Mouse (Mus musculus) erythroid progenitor cell, adult 5-6 weeks (primary cell): ENCODE measurements around the gene Dusp2. TPM values are rescaled to one million over a fixed set of nuclear protein-coding genes. Genes with fewer than 3 reads are reported as not detected.

Source experiments
- ATAC-seq: replicated peaks from 2 replicates; pipeline ENCODE4 v1.8.0; 2016; ENCODE audit warnings: moderate number of reproducible peaks, mild to moderate bottlenecking, moderate TSS enrichment, inconsistent platforms; ENCODE audit not compliant: poor library complexity, low FRiP score, severe bottlenecking
- total RNA-seq, 2 experiments: library from RNA; stranded (forward) in 1 of 2; stranded (reverse) in 1 of 2; fragments of 150-400 nt in 1 of 2; fragments of 186-747, 209-891 nt in 1 of 2; gene quantifications; 2 replicates each; pipeline versions ENCODE4 v1.2.3 to v1.2.4; 2015 to 2017; ENCODE audit warnings: low replicate concordance in 2 of 2

Dusp2 gene
- total RNA-seq, 2 experiments from 2014 or later, result 16.0 to 24.7 TPM

DNA sequence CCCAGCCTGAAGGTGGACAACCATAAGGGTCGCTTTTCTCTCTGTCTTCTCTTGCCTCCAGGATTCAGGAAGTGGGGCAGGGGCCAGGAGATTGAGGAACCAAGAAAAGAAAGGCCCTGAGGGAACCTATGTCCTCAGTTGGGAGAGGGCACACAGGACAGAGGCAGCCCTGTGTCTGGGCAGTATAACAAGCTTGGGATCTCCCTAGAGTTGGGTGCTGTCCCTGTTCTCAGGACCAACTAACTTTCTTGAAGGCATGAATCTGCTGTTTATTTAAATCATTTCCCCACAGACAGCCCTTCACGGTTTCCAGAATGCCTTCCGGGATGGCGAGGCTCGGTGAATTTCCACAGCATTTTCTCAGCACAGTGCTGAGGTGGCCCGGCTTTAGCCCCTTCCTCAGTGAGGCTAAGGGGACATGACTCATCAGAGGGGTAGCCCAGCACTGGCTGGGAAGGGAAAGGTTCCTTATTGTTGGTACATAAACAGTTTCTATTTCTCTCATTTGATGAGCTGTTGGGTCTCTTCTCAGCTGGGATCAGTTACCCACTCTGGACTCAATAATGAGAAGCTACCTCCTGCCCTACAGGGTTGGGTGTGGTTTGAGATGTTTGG, 13.2 kb upstream of the Dusp2 start:
- ATAC-seq, result no peak

DNA sequence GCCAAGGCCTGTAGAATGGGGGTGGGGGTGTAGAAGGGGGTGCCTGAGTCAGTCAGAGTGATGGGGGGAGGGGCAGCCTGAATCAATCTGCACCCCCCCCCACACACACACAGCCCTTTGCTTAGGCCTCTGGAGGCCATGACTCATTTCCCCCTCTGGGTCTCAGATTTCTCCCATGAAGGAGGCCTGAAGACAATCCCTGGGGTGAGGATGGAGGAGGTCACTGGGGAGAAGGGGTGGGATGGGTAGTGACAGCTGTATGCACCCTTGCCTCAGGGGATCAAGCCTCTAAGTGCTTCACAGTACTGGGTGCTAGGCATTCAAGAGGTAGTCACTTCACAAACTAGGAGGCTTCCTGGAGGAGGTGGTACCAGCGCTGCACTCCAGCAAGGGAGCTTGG, 12.3 kb upstream of the Dusp2 start:
- ATAC-seq, result no peak

DNA sequence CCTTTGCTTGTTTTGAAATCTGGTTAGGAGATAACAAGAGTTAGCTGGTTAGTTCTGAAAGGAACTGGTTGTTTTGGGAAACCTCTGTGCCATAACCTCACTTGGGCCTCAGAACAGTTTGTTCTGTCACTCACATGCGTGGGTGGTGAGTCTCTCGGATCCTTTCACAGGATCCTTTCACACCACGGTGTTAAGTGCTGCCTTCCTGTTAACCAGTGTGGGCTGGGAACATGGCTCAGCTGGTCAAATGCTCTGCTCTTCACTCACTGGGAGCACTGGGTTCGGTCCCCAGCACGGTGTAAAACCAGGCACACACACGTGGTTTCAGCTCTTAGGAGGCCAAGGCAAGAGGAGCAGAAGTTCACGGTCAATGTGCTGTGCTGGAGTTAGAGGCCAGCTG, 11.5 kb upstream of the Dusp2 start:
- no peak for ATAC-seq

DNA sequence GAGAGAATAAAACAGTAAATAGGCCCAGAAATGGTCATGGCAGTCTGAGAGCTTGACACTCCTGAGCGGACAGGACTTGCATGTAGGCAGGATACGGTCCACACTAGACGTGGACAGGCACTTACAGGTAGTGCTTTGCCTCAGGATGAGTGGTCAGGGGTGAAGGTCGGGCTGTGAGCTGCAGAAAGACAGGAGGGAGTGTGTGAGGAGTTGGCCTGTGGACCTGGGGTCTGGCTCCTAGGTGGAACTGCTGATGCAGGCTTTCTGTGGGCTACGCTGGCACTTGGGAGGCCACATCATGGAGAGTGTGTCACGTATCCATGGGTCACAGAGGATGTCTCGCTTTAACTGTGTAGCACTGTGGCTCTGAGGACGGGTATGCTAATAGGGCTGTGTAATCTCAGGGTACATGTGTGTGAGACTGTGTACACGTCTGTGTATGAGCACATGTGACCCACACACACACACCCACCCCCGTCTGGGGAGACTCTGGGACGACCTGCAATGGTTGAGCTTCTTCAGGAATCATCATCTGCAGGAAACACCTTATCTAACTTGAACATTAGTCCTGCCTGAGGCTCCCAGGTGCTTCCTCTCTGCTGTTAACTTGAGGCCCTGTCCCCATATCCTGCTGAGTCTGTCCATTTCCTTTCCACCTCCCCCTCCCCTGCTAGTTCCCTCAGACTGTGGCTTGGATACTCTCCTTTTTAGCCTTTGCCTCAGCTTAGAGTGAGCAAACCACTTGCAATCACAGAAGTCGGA, 7.7 kb upstream of the Dusp2 start:
- no peak for ATAC-seq

DNA sequence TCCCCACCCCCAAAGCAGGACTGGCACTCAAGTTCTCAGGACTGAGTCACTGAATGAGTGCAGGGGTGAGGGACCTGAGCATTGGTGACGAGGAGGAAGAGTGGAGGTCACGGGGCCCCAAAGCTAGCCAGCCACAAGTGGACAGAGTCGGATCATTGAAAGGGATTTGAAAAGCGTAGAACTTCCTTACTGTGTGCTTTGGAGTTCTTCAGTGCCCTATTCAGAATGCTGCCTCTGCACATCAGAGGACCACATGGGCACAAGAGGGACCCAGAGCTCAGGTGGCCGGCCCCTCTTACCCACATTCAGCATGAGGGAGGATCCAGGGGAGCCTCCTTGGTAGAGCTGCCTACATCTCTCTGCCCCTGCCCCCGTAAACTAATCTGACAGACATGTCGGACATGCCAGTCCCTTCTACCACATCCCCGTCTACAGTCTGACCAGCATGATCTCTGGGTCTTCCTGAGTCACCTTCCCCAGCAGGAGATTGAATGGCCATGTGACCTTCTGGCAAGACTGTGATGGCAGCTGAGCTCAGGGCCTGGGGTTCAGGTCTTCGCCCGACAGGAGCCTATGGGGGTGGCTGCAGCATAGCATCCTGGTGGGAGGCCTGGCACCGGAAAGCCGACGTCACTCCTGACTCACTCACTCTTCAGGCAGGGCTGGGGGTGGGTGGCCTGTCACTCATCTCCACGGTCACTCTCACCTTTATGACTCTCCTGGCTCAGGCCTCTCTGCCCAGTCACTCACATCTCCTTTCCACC, 3.0 kb upstream of the Dusp2 start:
- no peak for ATAC-seq

DNA sequence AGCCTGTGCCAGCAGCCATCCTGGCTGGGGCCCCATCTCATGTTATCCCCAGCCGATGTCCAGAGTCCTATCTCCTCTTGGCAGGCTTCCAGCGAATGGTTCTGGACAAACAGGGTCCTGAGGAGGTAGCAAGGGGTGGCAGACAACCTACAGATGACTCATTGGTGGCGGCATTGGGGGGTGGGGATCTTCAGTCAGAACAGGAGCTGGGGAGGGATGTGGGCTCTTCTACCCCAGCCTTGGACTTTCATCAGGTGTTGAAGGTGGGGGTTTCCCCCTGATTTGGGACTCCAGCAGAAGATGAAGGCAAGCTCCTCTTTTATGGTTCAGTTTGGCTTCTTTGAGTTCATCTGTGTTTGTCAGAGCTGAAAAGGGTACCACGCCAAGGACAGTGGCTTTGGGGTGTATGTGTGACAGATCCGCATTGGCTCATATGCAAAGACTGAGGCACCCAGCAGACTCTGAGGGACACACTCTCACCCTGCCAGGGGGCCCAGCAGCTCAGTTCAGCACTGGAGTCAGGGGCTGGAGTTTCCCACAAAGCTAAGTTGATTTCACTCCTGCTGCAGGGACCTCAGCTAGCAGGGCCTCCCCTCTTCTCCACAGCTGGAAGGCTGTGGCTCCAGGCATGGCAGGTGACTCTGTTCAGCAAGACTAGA, 1.9 kb upstream of the Dusp2 start:
- ATAC-seq, result no peak

DNA sequence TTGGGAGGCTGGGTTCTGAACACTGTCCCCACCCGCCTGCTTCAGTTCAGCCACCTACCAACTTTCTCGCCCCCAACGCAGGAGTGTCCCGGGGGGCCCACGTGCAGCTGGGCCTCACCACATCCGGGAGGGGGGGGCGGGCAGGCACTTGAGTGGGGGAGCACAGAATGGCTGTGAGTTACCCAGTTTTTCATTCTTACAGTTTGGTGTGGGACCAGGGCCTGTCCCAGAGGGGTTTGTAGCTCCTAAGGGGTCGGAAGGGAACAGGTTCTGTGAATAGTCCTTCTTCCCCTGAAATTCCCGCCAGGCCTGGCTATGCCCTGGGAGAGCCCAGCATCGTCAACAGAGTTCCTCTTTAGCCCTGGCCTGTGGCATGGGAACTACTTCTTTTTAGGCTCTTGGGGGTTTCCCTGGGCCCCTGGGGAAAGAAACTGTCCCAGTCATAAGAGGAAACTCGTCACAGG, 849 bp upstream of the Dusp2 start:
- no peak for ATAC-seq

DNA sequence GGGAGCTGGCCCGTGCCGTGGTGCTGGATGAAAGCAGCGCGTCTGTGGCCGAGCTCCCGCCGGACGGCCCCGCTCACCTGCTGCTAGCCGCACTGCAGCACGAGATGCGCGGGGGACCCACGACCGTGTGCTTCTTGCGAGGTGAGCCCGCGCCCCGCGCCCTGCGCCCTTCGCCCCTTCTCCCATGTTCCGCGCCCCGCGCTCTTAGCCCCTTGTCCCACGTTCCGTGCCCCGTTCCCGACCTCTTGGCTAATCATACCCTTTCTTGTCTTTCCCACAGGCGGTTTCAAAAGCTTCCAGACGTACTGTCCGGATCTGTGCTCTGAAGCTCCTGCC, 506 bp downstream of the Dusp2 start:
- ATAC-seq, result no peak

DNA sequence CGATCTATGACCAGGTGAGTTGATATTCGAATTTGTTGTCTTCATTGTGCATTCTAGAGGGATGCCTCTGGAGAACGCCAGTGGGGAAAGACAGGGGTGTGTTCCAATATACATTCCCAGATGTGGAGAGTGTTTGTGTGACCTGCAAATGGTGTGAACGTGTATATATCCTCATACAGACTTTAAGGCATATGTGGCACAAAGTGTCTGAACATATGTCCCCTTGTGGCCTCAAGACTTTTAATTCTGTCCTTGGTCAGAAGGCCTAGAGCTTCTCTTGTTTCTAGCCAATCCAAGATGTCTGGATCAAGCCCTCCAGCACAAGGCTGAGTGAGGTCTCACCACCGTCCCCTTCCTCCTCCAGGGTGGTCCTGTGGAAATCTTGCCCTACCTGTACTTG, 926 bp downstream of the Dusp2 start:
- ATAC-seq, result no peak

DNA sequence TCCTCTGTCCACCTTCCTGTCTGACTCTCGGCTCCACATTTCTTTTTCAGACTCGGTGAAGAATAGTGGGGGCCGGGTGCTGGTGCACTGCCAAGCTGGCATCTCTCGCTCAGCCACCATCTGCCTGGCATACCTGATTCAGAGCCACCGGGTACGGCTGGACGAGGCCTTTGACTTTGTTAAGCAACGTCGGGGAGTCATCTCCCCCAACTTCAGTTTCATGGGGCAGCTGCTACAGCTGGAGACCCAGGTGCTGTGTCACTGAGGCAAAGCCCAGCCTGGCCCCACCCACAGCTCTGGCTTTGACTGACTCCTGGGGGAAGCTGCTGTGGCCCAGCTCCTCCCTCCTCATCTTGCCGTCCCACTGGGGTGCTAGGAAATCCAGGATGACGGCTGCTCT, 1.6 kb downstream of the Dusp2 start:
- no peak for ATAC-seq

DNA sequence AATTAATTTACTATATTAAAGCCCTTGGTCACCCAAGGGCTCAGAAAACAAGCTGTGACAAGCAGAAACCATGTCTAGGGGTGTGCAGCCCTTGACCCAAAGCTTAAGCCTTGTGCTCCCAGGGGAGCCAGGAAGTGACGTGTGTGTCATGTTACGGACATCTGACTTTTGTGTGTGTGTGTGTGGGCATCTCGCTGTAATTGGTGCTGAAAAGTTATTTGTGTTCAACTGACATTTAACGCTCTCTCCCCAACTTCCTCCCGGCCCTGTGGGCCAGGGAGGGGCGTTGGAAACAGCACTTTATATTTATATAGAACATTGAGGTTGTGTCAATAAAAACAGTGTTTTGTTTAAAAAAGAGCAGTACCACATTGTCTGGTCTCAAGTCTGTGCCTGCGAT, 2.1 kb downstream of the Dusp2 start:
- no peak for ATAC-seq

DNA sequence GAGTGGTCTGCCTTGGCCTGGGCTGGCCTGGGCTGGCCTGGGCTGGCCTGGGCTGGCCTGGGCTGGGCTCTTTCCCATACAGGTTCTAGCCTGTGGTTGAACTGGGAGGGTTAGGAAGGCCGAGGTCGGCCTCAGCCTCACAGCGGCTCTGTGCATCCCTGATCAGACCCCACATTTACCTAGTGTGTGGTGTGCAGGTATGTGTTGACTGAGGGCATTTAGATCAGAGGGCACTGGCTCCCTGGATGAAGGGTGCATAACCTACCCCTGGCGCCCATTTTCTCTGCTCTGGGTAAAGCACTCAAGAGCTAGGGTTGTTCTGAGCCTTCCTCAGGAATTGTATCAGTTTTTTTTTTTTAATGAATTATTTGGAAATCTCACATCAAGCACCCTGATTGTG, 2.5 kb downstream of the Dusp2 start, which contains the start of gene Astl:
Astl (plus strand) TSS at position 224 of the 400 bp plus-strand sequence.
- no peak for ATAC-seq

DNA sequence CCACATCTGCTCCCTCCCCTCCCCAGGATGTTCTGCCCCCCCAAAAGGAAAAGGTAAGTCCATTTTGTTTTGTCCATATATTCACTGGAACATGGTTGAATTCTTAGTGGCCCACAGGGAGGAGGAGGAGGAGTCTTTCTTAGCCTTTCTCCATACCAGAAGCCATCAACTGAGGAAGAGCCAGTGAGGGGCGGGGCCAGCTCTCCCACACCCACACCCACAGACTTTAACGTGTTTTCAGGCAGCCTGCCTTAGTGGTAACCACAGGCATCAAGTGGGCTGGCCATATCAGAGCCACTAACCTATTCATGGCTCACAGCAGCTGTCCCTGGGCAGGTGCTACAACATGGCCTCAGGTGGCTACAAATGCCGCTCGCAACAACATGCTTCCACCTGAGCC, 2.9 kb downstream of the Dusp2 start:
- ATAC-seq, result no peak

DNA sequence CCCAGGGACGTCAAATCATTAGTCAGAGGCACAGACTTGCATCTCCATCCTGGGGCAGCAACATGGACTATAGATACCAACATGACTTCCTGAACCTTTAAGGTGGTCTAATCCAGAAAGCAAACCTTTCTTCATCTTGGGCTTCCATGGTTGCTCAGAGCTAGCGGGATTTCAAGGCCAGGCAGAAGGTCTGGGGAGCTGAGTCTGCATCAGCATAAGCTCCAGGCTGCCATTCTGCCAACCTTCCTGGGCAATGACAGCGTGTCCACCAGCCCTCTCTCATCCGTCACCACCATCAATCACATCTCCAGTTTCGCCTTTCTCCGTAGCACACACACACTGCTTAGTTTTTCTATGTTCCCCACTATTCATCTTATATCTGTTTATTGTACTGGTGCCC, 3.3 kb downstream of the Dusp2 start:
- ATAC-seq, result no peak

DNA sequence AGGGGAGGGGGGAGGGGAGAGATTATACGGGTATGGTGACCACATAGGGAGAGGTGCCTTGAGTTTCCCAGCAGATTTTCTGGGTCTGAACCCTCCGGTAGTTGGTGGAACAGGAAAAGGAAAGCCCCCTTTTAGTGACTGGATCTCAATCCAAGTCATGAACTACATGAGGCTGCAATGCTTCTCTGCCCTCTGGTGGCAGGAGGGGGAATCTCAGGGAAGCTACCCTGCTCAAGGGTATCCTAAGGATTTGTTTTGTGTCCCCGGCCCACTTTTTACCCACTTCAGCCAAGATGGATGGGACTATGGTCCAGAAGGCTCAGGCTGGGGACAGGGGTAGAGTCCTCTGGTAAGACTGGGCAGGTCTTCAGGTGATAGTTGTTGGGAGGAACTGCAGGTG, 5.2 kb downstream of the Dusp2 start:
- peak; percentile 48 for ATAC-seq

DNA sequence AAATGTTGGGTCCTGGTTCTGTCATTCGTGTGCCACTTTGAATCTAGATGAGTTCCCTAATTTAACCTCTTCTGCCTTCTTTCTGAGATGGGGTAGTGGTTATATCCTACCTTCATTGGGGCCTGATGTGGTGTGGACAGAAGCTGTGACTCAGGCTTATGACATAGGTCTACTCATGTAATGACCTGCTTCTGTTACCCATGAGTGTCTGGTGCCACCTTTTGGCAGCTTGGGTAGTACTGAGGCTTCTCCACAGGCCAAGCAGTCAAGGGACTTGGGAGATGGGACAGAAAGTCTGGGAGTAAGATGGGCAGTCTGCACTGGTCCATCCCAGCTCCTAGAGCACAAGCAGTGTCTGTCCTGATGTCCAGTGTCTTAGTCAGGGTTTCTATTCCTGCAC, 10.4 kb downstream of the Dusp2 start:
- no peak for ATAC-seq

DNA sequence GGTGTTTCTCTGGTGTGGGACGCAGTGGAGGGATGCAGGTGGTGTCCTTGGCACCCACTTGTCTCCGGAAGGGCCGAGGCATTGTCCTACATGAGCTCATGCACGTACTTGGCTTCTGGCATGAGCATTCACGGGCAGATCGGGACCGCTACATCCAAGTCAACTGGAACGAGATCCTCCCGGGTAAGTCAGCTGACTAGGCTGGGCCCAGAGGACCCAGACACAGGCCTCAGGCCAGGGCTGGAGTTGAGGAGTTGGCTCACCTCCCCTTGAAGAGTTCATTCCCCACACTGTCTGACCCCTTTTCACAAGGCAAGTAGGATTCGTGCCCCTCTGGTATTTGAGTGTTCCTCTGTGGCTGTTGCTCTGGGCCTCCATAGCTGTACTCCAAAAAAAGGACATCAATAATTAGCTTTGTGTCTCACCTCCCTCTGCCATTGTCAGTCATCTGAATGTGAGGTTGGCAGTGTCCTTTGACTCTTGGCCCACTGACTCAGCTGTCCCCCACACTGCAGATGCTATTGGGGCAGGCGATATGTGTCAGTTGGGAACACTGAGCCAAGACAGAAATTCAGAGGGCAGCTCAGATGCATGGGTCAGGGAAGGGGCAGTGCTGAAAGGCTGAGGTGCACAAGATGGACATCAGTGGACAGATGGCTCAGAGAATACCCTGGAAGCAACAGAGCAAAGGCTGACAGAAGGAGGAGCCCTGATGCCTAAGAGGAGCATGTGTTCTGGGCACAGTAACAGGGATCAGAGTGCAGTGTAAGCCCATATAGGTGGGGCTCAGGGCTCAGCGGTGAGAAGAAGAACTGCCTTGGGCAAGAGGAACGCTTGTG, 11.4 kb downstream of the Dusp2 start:
- no peak for ATAC-seq

DNA sequence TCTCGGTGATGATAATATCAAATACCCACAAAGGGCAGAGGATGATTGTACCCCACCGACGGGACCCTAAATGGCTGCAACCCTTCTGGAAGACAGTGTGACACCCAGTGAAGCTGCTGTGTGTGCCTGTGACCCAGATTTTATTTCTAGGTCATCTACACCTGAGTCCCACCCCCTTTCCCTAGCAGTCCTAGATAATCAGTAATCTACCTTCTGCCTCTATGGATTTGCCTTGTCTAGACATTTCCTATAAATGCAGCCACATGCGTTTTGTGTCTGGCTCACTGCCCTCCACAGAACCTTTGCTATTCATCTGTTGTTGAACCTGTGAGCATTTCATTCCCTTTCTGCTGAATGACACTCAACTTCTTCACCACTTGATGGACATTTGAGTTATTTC, 17.9 kb downstream of the Dusp2 start:
- ATAC-seq, result no peak

DNA sequence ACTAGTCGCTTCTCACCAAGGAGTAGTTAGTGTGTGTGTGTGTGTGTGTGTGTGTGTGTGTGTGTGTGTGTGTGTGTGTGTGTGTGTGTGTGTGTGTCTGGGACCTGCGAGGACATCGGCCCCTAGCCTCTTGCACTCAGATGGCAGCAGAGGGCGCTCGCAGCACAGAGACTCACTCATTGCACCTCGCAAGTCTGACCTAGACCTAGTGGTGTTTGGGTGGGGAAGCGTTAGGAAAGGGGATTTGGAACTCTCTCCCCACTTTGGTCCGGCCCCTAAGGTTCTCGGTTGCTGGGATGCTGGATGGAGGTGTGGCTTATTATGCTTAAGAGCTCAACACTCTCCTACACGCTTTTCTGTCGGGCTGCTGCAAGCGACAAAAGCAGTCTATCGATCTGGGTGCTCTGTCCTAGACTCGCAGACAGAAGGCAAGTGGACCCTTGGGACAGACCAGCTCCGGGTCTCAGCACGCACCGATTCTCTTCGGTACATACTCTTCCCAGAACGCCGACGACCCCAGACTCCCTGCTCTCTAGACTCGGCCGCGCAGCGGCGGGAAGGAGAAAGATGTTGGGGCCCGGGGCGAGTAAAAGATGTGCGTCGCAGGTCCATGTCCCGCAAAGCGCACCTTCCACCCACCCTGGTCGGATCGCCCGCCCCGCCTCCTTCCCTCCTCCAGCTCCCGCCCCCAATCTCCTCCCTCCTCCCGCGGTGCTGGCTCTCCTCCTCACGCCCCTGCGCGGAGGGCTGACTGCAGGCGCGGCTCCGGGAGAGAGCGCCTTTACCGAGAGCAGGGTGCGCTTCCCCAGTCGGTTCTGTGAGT, 26.7 kb downstream of the Dusp2 start, which contains the start of gene Adra2b:
Adra2b (plus strand) TSS at position 750 of the 823 bp plus-strand sequence.
- ATAC-seq, result no peak
